Mouse (Mus musculus): ENCODE measurements around the gene Cwc27.

DNA sequence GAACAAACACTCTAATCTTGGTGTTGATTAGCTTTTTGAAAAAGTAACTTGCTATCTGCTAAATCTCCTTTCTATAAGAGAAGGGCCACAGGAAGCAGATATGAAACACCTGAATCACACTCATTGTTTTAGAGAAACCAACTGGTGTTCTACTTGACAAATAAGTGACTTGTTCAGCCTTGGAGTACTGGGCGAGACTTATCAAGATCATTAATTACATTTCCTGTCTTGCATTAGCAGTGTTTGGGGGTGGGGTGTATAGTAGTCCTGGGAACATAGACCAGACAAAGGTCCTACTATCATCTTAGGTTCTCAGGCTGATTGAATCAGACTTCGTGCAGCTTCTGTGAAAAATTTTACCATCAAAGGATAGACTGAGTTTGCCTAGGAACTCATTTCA, 196.5 kb downstream of the Cwc27 start:
- no peak for TF ChIP-seq CTCF (IDR thresholded peaks at IDR 0.05; ENCODE audit: insufficient read depth, low read depth, low read length)
- no peak for TF ChIP-seq POLR2A (IDR thresholded peaks at IDR 0.05; ENCODE audit: insufficient read depth, low read depth, low read length)
